Mouse (Mus musculus) forebrain, embryonic 10.5 days (tissue): Measurements from ENCODE around the gene Trio. TPM values are rescaled to one million over a fixed set of nuclear protein-coding genes. Genes with fewer than 3 reads are reported as not detected.

ENCODE experiments used
- DNase-seq: peaks from one replicate; pipeline ENCODE4 v3.0.0-alpha.2; 2017; ENCODE audit warnings: low spot score; ENCODE audit errors: extremely low spot score
- H3K27ac ChIP-seq: fragments of 300-500 bp; sonication (generic); 2 replicates; pipeline ENCODE4 v1.5.1; 2016; ENCODE audit warnings: mild to moderate bottlenecking
- H3K27me3 ChIP-seq: fragments of 300-500 bp; sonication (generic); 2 replicates; pipeline ENCODE4 v1.6.1; 2016; ENCODE audit warnings: mild to moderate bottlenecking; ENCODE audit not compliant: poor library complexity, severe bottlenecking
- H3K36me3 ChIP-seq: fragments of 300-500 bp; sonication (generic); replicated peaks from 2 replicates; pipeline ENCODE4 v1.6.1; 2016; ENCODE audit warnings: mild to moderate bottlenecking, moderate library complexity
- H3K4me1 ChIP-seq: fragments of 300-500 bp; sonication (generic); 2 replicates; pipeline ENCODE4 v1.6.1; 2016
- H3K4me3 ChIP-seq: fragments of 300-500 bp; sonication (generic); 2 replicates; pipeline ENCODE4 v1.5.1; 2016; ENCODE audit warnings: mild to moderate bottlenecking, moderate library complexity
- H3K9me3 ChIP-seq: fragments of 300-500 bp; sonication (generic); 2 replicates; pipeline ENCODE4 v1.6.1; 2016; ENCODE audit warnings: mild to moderate bottlenecking, moderate library complexity
- WGBS: fragments of 180-500 bp; shearing (Covaris S2); methylation state at CpG from one replicate; pipeline ENCODE4 v1.1.7; 2016; 5-methylcytosine and 5-hydroxymethylcytosine counted together
- polyA plus RNA-seq: library from polyadenylated mRNA; unstranded; fragments of >200 nt; fragmentation: Nextera tagmentation; extraction: Ambion mirVana; gene quantifications from 2 replicates; pipeline ENCODE4 v1.2.1, GENCODE M21; 2016

Gene Trio
- polyA plus RNA-seq, 1 experiment from 2014 or later = 29.2 TPM

DNA sequence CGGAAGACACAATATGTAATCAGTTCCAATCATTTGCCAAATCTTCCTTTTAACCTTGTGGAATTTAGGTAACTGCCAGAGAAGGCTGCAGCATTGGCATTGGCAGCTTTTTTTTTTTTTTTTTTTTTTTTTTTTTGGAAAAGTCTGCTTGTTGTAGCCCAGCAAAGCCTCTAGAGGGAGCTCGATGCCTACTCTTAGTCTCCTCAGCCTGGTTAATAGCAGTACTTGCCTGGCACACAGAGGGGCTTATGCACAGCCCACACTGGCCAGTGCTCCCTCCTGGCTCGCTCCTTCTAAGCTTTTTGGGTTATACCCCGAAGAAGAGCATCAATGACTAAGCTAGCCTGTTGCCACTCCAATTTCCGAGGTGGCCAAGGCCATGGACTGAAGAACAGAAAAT, 106.1 kb downstream of the Trio start:
- 20% methylated on average over 5 of the region's 5 CpGs for WGBS

DNA sequence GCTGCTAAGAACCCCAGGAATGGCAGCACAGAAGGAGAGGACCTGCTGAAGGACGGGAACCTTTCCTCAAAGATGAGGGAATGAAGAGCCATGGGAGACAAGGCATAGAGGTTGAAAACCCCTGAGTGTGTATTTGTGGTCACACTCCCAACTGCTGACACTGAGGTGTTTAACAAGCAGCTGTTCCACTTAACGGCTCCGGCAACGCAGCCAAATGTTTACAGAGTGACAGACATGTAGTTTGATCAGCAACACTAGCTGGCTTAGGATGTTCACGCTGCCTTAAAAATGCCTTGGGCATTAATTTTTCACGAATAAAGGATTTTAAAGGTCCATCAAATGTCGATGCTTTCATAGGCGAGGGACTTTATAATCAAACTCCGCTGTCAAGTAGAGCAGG, 106.8 kb downstream of the Trio start:
- Histone ChIP-seq H3K4me1 (peaks cover 44% of the 10 kb centered on the region), H3K4me3 (no peak overlapping the region), H3K36me3 (peaks cover 17% of the 10 kb centered on the region), H3K27ac (no peak overlapping the region), H3K27me3 (no peaks in the 10 kb centered on the region), H3K9me3 (no peaks in the 10 kb centered on the region)
- 93% methylated on average over 9 of the region's 9 CpGs for WGBS
- DNase-seq = no peak

More for the DNA sequence above, 106.1 kb downstream of the Trio start:
- no peak overlapping the region for H3K4me3 ChIP-seq
- no peaks in the 10 kb centered on the region for H3K27me3 ChIP-seq
- H3K27ac ChIP-seq = no peak overlapping the region
- H3K36me3 ChIP-seq = peaks cover 17% of the 10 kb centered on the region
- H3K9me3 ChIP-seq = no peaks in the 10 kb centered on the region
- H3K4me1 ChIP-seq = peaks cover 51% of the 10 kb centered on the region
- peak; percentile 52 for DNase-seq

DNA sequence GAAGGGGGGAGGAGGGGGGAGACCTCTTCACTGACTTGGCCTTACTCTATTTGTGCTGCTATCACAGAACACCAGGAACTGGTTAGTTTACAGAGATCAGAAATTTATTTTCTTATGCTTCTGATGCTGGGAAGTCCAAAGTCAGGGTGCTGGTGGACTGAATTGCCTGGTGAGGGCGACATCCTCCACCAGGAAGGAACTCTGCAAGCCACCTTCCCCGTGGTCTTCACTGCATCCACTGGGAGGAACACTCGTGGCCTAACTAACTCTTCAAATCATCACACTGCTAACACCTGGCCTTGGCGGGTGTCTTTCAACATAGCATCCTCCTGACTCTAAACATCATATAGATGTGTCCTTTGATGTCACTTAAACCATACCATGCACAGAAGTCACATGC, 109.4 kb downstream of the Trio start:
- 70% methylated on average over 4 of the region's 4 CpGs for WGBS
- H3K4me3 ChIP-seq = no peak overlapping the region
- H3K27me3 ChIP-seq = no peaks in the 10 kb centered on the region
- H3K4me1 ChIP-seq = peaks cover 19% of the 10 kb centered on the region
- no peak for DNase-seq
- no peak overlapping the region for H3K27ac ChIP-seq
- no peaks in the 10 kb centered on the region for H3K9me3 ChIP-seq
- peaks cover 28% of the 10 kb centered on the region for H3K36me3 ChIP-seq

DNA sequence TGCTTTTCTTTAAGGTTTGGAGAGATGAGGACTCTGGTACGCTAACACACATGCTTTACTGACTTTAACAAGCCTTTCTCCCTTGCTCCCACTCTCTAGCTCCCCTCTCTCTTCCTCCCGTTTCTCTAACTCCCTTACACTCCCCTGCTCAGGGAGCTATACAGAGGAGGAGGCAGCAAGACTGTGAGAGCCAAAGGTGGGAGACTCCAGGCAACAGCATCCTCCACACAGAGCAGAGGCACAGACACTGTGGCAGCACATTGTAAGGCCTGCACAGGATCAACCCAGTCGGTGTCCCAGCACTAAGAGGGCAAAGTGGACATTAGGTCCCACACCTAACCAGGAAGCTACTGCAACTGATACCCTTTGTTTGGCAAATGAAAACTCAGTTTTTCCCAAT, 112.6 kb downstream of the Trio start:
- Histone ChIP-seq H3K27me3 (no peaks in the 10 kb centered on the region), H3K4me1 (no peaks in the 10 kb centered on the region), H3K36me3 (peaks cover 44% of the 10 kb centered on the region), H3K27ac (no peak overlapping the region), H3K4me3 (no peak overlapping the region), H3K9me3 (no peaks in the 10 kb centered on the region)
- 73% methylated on average over 3 of the region's 3 CpGs for WGBS
- DNase-seq = no peak

DNA sequence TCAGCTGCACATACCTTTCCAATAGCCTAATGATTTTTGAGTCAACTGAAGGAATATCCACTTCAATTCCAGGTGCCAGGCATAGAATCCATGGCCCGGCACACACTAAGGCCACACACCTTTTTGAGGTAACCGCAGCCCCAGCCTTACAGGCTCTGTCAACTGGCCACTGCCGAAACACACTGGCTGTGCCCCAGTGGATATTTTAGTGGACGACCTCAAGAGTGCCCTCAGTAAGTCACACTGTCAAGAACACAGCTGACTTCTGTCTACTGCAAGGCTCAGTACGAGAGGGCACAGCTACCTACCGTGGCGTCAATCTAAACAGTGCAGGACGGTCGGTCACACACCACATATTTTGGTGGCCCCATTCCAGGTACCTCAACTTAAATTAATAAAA, 114.5 kb downstream of the Trio start:
- no peak overlapping the region for H3K27ac ChIP-seq
- DNase-seq = no peak
- no peaks in the 10 kb centered on the region for H3K9me3 ChIP-seq
- H3K36me3 ChIP-seq = peaks cover 36% of the 10 kb centered on the region
- H3K4me1 ChIP-seq = no peaks in the 10 kb centered on the region
- WGBS = 95% methylated on average over 9 of the region's 9 CpGs
- no peaks in the 10 kb centered on the region for H3K27me3 ChIP-seq
- no peak overlapping the region for H3K4me3 ChIP-seq

DNA sequence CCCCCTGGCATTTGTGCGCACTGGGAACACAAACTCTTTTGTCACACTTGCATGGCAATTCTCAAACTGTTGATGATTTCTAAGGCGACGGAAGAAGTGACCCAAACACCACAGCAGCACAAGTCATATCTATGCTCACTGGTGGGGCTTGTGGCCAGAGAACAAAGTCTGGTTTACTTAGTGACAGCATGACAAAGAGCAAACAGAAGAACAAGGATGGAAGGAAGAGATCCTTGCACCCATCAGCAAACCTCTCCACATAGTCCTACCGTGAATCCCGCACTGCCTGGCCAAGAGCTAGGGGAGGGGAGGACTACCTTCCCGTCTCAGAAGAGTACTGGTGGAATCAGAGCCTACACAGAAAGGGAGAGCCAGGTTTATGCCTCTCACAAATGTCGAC, 115.5 kb downstream of the Trio start:
- WGBS = 94% methylated on average over 7 of the region's 7 CpGs
- no peaks in the 10 kb centered on the region for H3K27me3 ChIP-seq
- H3K9me3 ChIP-seq = no peaks in the 10 kb centered on the region
- DNase-seq = no peak
- peaks cover 38% of the 10 kb centered on the region for H3K36me3 ChIP-seq
- peaks cover 2% of the 10 kb centered on the region; the same call in 1 of the 2 replicates for H3K4me1 ChIP-seq
- no peak overlapping the region for H3K27ac ChIP-seq
- no peak overlapping the region for H3K4me3 ChIP-seq

DNA sequence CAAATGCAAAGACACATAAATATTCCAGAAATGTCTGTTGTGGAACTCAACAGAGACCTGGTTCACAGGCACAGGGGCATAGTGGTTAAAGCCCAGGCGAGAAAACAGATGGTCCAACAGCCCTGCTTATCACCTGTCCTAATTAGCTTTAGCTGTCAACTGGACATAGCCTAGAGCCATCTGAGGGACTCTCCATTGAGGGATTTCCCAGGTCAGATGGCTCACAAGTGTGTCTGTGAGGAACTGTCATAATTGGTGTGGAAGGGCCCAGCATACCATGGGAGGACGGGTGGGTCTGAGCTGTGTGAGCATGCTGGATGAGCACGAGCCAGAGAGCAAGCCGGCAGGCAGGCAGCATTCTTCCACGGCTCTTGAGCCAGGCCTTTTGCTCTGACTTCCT, 118.0 kb downstream of the Trio start:
- WGBS = 83% methylated on average over 5 of the region's 5 CpGs
- Histone ChIP-seq H3K4me3 (no peak overlapping the region), H3K4me1 (peaks cover 12% of the 10 kb centered on the region), H3K36me3 (peaks cover 53% of the 10 kb centered on the region), H3K9me3 (no peaks in the 10 kb centered on the region), H3K27me3 (no peaks in the 10 kb centered on the region), H3K27ac (no peak overlapping the region)
- no peak for DNase-seq

DNA sequence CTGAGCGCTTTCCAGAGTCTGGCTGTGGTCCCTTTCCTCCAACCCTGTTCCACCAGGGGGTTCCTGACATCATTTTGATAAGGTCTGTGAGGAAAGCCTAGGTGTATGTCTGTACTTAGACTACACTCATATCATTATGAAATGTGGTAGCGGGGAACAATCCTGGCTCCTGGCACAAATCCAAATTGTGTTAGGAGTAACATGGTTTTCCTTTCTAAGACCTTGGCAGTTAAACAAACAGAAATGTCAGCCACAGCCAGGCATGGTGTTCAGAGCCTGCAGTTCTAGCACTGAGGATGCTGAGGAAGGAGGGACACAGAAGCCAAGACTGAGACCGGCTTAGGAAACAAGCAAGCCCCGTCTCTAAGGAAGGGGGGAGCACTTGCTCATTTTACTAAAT, 119.2 kb downstream of the Trio start:
- Histone ChIP-seq H3K9me3 (no peaks in the 10 kb centered on the region), H3K27me3 (no peaks in the 10 kb centered on the region), H3K4me1 (peaks cover 12% of the 10 kb centered on the region), H3K4me3 (no peak overlapping the region), H3K27ac (no peak overlapping the region), H3K36me3 (peaks cover 56% of the 10 kb centered on the region)
- WGBS = 94% methylated on average over 4 of the region's 4 CpGs
- no peak for DNase-seq

DNA sequence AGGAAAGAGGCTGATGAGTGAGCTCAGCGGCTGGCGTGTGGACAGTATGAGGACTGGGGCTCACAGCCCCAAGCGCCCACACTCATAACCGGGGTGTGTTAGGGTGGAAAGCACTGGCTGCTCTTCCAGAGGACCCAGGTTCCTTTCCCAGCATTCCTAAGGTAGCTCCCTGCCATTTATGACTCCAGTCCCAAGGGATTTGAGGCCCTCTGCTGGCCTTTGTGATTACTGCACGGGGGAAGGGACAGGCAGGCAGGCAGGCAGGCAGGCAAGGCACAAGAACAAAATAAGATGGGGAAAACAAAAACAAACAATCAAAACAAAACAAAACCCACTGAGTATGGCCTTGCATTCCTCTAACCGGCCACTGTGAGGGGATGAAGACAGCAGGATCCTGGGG, 120.3 kb downstream of the Trio start:
- Histone ChIP-seq H3K4me3 (no peak overlapping the region), H3K4me1 (peaks cover 12% of the 10 kb centered on the region), H3K27me3 (no peaks in the 10 kb centered on the region), H3K36me3 (peaks cover 57% of the 10 kb centered on the region), H3K27ac (no peak overlapping the region), H3K9me3 (no peaks in the 10 kb centered on the region)
- 72% methylated on average over 6 of the region's 6 CpGs for WGBS
- DNase-seq = peak; percentile 41

DNA sequence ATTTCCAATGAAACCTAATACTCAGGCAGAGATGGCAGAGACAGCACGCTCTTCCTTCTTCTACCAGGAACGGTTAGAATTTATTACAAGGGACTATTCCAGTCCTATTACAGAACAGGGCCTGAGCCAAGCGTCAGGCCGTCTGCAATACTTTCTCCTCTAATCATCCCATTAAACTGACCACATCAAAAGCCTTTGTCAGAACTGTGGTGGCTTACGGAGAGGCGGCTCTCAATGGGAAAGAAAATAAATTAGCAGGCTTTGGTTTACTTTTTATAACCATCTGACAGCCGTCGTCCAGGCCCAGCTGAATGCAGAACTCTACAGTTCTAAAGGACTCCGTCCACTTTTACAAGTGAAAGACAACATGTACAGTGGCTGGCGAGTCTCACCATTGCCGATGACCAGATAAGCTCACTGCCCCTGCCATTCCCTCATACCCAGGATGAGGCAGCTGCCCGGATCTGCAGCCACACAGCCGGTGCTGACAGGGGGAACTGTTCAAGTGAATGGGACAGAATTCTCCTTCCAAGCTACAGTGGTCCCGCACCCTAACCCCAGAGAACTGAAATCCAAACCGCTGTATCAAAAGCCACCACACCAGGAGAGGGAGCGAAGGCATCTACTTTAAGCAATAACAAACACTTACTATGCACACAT, 121.2 kb downstream of the Trio start:
- peaks cover 61% of the 10 kb centered on the region for H3K36me3 ChIP-seq
- no peaks in the 10 kb centered on the region for H3K27me3 ChIP-seq
- DNase-seq = no peak
- H3K27ac ChIP-seq = no peak overlapping the region
- no peak overlapping the region for H3K4me3 ChIP-seq
- 85% methylated on average over 16 of the region's 16 CpGs for WGBS
- H3K4me1 ChIP-seq = peaks cover 12% of the 10 kb centered on the region
- H3K9me3 ChIP-seq = no peaks in the 10 kb centered on the region

DNA sequence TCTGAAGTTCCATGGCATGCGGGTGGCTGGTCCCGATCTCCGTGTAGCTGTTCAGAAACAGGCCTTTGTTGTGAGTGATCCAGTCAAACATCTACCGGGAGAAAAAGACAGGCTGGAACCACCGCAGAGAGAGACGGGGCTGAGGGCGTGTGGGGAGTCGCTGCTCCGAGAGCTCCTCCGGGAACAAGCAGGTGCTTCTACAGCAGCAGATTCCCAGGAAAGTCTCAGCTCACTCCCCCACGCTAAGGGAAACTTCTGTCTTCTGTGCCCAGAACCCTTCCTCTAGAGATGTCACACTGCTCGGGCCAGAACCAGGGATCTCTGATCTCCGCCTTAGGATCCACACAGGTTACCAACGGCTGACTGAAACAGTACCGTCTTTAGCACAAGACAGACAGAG, 124.4 kb downstream of the Trio start:
- Histone ChIP-seq H3K4me1 (peaks cover 12% of the 10 kb centered on the region), H3K4me3 (no peak overlapping the region), H3K36me3 (peaks cover 81% of the 10 kb centered on the region), H3K27ac (no peak overlapping the region), H3K9me3 (no peaks in the 10 kb centered on the region), H3K27me3 (no peaks in the 10 kb centered on the region)
- no peak for DNase-seq
- WGBS = 95% methylated on average over 15 of the region's 15 CpGs

DNA sequence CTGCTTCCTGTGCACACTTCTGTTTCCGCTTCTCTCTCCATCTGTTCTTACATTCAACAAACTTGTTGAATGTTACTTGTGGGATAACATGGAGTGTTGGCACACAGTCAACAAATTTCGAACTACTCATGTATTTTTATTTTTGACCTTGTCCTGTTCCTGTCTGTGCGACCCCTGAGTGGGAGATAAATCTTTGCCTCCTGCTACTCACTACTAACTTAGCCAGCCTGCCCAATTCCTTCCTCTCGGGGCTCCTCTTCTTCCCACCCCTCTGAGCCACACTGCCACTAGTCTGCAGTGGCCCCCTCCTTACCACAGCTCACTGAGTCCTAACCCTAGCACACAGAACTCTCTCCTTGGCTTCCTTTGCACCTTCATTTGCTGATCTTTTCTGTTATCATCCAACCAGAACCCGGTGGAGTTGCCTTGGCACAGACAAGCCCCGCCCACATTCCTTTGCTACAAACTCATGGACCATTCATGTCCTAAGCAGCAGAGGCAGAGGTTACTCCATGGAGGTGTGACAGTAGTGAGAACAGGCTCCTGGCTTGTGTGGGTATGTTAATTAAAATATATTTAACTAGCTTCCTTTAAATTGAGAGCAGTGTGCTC, 126.7 kb downstream of the Trio start:
- Histone ChIP-seq H3K4me1 (no peaks in the 10 kb centered on the region), H3K4me3 (no peak overlapping the region), H3K9me3 (no peaks in the 10 kb centered on the region), H3K27me3 (no peaks in the 10 kb centered on the region), H3K27ac (no peak overlapping the region), H3K36me3 (peaks cover 89% of the 10 kb centered on the region)
- no peak for DNase-seq
- 86% methylated on average over 6 of the region's 6 CpGs for WGBS

DNA sequence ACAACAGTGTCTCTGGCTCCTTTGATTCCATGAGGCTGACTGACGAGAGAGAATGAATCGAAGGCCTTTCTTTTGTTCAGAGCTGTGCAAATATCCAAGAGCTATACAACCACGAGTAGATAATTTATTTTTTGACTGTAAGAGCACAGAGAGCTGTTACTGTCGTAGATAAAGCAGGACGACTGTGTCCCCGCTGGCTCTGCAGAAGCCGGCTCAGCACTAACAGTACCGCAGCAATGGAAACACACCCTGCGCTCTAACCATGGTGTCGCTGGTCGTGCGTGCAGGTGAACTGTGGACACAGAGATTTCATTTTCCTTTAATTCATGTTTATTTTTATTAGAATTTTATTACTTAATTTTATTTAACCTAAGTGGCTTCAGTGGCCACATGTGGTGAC, 131.5 kb downstream of the Trio start:
- WGBS = 90% methylated on average over 12 of the region's 12 CpGs
- Histone ChIP-seq H3K27ac (no peak overlapping the region), H3K27me3 (no peaks in the 10 kb centered on the region), H3K36me3 (peaks cover 92% of the 10 kb centered on the region), H3K4me3 (no peak overlapping the region), H3K4me1 (0 out of 2 replicates have a peak, but pooled peaks cover 7% of the 10 kb centered on the region), H3K9me3 (no peaks in the 10 kb centered on the region)
- DNase-seq = no peak
